Comparison of ENCODE assay signal across 8 mouse cellular contexts in the genomic region with DNA sequence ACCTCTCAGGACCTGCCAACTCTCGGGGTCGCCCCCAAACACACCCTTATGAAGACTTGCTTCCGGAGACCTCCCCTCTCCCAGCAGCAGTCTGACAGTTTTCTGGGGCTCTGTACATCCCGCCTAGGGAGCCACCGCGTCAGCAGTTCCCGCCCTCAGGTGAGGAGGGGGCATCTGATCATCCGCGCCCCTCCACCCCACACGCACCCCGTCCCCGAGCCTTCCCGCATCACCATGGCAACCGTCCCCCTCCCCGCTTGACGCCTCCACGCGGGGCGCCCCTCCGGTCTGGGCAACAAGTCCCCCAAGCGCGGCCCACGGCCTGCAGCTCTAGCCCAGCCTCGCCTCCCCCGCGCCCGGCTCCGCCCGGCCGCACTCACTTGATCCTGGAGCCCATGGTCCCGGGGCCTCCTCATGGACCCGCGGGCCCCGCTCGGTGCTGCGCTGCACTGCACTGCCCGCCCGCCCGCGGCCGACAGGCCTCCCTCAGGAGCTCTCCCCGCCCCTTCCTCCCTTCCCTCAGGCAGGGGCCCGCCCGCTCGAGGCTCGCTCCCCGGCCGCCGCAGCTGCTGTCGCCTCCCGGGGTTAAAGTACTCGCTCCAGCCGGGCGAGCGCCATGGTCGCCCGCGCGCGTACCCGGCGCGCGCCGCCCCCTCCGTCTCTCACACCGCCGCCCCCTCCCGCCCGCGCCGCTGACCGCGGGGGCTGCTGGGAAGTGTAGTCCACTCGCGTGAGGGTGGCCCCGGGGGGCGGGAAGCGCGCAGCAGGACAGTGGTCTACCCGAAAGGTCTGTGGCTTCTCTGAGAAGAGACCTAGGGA. TPM values are rescaled to one million over a fixed set of nuclear protein-coding genes. Genes with fewer than 3 reads are reported as not detected.
DNase-seq lines count a peak whose midpoint lies in the region; ATAC-seq lines count a peak whose summit lies in the region.

A gene (minus strand): TSS at position 658 of the 819 bp plus-strand sequence.

- peak; percentile 96 for ATAC-seq in intestine, embryonic 14.5 days (replicated peaks; ENCODE audit: low FRiP score, low TSS enrichment, low read depth)

- WGBS in intestine, embryonic 14.5 days: 1% methylated on average over 72 of the region's 81 CpGs

- no peaks in the 10 kb centered on the region for H3K36me3 ChIP-seq in intestine, embryonic 14.5 days (ENCODE audit: control insufficient read depth, insufficient read depth, low read length)

- intact Hi-C loops in left cerebral cortex, postnatal 14 days (cut with DNase I): no loop called here

- no peaks in the 10 kb centered on the region for H3K27me3 ChIP-seq in intestine, embryonic 14.5 days (replicated peaks; ENCODE audit: control insufficient read depth, insufficient read depth, low read length)

- DNase-seq in adrenal gland, adult (ENCODE audit: inconsistent age in 2 of 2, low spot score in 1 of 2): peak; percentile 90 to 97
- DNase-seq in embryo, embryonic 10.5 days (ENCODE audit: low spot score): peak; percentile 89
- peak; percentile 91 for DNase-seq in gastrocnemius, postnatal 25 days
- DNase-seq in intestine, embryonic 14.5 days (ENCODE audit: low spot score): peak; percentile 93
- peak; percentile 58 to 81 for DNase-seq in left cerebral cortex, postnatal 14 days (ENCODE audit: low spot score in 2 of 2)
- DNase-seq in mesoderm, embryonic 11.5 days (ENCODE audit: low read depth, low spot score): peak; percentile 90
- DNase-seq in right cerebral cortex, postnatal 36 days (ENCODE audit: low spot score in 2 of 2): peak; percentile 71 to 72
- DNase-seq in yolk sac, embryonic 10.5 days (ENCODE audit: low spot score): peak; percentile 91

- H3K4me1 ChIP-seq in intestine, embryonic 14.5 days (replicated peaks; ENCODE audit: control insufficient read depth, insufficient read depth, low read length): peaks cover 4% of the 10 kb centered on the region; the same call in 1 of the 2 replicates

- H3K4me2 ChIP-seq in intestine, embryonic 14.5 days (ENCODE audit: low read length): peak within 1 kb of the TSS; percentile 56

- peak within 1 kb of the TSS; percentile 88 for H3K27ac ChIP-seq in intestine, embryonic 14.5 days (ENCODE audit: low read depth)

- no peaks in the 10 kb centered on the region for H3K9me3 ChIP-seq in intestine, embryonic 14.5 days (ENCODE audit: control insufficient read depth, low read length)

- H3K4me3 ChIP-seq in intestine, embryonic 14.5 days (ENCODE audit: low read depth, low read length): peak within 1 kb of the TSS; percentile 65

- peak within 1 kb of the TSS; percentile 76 for H3K9ac ChIP-seq in intestine, embryonic 14.5 days (ENCODE audit: low read length)

RNA-seq across cellular contexts. Expression of the gene that starts here (rescaled TPM):
- total RNA-seq in gastrocnemius, postnatal 25 days (2021): 10 to 100 TPM; 17.7 to 18.9 TPM
- 11.4 and 11.6 TPM in 2 replicates for polyA plus RNA-seq in intestine, embryonic 14.5 days (2014; fragmentation: Nextera tagmentation; extraction: Ambion mirVana)
- 10 to 100 TPM; 68.5 to 70.1 TPM for total RNA-seq in left cerebral cortex, postnatal 14 days (2021)

Comparison
In these comparisons a context has a peak if more than half of its experiments do, and no peak if none do; other contexts are left out.
1. Peak in every context shown above with its lines: DNase-seq, ATAC-seq, H3K4me3 ChIP-seq and H3K27ac ChIP-seq.